Mouse (Mus musculus): ENCODE data around the gene Zfp984. TPM values are rescaled to one million over a fixed set of nuclear protein-coding genes. Genes with fewer than 3 reads are reported as not detected.
"Not testable (repeated sequence)": the region's sequence is repeated elsewhere in the genome, so short reads cannot be mapped to it uniquely, and the experiment has no call there.

Gene Zfp984
- polyA plus RNA-seq (2015; fragmentation: Nextera tagmentation; extraction: Ambion mirVana) = 8.6 and 9.3 TPM in 2 replicates

DNA sequence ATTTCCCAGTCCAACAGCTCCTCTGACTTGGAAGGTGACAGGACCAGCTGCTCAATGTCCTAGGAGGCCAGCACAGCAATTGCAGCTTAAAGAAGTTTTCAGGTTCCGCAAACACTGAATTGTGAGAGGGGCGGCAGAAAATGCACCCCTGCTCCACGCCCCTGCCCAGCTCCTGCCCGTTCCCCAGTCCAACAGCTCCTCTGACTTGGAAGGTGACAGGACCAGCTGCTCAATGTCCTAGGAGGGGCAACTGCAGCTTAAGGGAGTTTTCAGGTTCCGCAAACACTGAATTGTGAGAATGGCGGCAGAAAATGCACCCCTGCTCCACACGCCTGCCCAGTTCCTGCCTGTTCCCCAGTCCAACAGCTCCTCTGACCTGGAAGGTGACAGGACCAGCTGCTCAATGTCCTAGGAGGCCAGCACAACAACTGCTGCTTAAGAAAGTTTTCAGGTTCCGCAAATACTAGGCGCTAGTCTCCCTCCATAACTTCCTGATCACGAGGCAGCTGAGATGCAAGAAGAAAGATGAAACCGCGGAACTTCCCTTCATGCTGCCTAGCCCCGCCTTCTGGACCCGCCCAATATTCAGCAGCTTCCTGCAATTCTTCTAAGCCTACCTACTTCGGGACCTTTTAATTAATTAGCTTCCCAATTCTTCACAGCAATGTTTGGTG, at the start of gene Zfp984:
TSS of gene Zfp984 (minus strand) at position 497 of the 674 bp plus-strand sequence.
- ATAC-seq (ENCODE audit: insufficient read depth, low FRiP score, low read depth) = peak; percentile 80
- not testable (repeated sequence) for H3K27me3 ChIP-seq (replicated peaks)

DNA sequence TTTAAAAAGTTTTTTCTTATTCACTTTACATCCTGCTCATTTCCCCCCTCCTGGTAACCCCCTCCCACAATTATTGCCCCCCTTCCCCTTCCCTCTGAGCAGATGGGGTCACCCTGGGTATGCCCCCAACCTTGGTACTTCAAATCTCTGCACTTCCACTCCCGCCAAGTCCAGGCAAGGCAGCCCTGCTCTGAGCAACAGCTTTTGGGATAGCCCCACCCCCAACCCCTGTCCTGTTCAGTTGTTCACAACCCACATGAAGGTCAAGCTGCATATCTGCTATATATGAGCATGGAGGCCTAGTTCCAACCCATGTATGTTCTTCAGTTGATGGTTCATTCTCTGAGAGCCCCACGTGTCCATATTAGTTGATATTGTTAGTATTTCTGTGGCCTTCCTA, 41.2 kb upstream of the Zfp984 start:
- Histone ChIP-seq H3K9ac (no peak overlapping the region), H3K27me3 (replicated peaks) (no peaks in the 10 kb centered on the region), H3K36me3 (no peaks in the 10 kb centered on the region), H3K4me1 (peaks cover 8% of the 10 kb centered on the region; the same call in 1 of the 2 replicates), H3K9me3 (no peaks in the 10 kb centered on the region), H3K4me2 (no peak overlapping the region), H3K27ac (no peak overlapping the region), H3K4me3 (replicated peaks) (no peak overlapping the region)
- no peak for ATAC-seq (ENCODE audit: insufficient read depth, low FRiP score, low read depth)
- WGBS = 80% methylated on average over 2 of the region's 2 CpGs

More for the DNA sequence above, at the start of gene Zfp984:
- peak within 1 kb of the TSS; percentile 64 for H3K27ac ChIP-seq
- not testable (repeated sequence) for H3K4me1 ChIP-seq, H3K36me3 ChIP-seq, H3K9me3 ChIP-seq
- 16% methylated on average over 15 of the region's 15 CpGs for WGBS
- H3K9ac ChIP-seq = peak within 1 kb of the TSS; percentile 39; the same call in 1 of the 2 replicates
- H3K4me2 ChIP-seq = peak within 1 kb of the TSS; percentile 69
- H3K4me3 ChIP-seq (replicated peaks) = peak within 1 kb of the TSS; percentile 55

DNA sequence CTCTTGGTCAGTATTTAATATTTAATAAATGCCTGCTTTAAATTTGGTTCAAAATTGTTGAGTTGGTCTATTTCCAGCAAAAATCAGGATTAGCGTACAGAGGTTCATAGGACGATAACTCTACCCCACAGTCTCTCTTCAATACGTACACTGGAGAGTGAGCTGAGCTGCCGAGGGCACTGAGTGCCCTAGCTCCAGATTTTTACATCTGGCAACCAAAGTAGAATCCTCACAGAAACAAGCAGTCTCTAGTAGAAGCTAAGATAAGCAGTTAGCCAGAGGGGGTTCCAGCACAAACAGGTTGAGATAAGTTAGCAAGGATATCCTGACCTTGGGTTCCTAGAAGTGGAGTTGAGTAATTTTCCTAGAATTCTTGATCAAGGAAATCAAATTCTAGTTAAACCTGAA, 39.0 kb upstream of the Zfp984 start:
- no peaks in the 10 kb centered on the region for H3K27me3 ChIP-seq (replicated peaks)
- peaks cover 13% of the 10 kb centered on the region for H3K36me3 ChIP-seq
- WGBS = 5% methylated on average over 4 of the region's 4 CpGs
- H3K4me2 ChIP-seq = peak overlapping the region; percentile 64
- peaks cover 8% of the 10 kb centered on the region; the same call in 1 of the 2 replicates for H3K4me1 ChIP-seq
- peak; percentile 63 for ATAC-seq (ENCODE audit: insufficient read depth, low FRiP score, low read depth)
- H3K9me3 ChIP-seq = no peaks in the 10 kb centered on the region
- H3K27ac ChIP-seq = 0 out of 2 replicates have a peak overlapping the region, but pooled peaks have one; percentile 28
- H3K4me3 ChIP-seq (replicated peaks) = peak overlapping the region; percentile 80
- peak overlapping the region; percentile 26; the same call in 1 of the 2 replicates for H3K9ac ChIP-seq

DNA sequence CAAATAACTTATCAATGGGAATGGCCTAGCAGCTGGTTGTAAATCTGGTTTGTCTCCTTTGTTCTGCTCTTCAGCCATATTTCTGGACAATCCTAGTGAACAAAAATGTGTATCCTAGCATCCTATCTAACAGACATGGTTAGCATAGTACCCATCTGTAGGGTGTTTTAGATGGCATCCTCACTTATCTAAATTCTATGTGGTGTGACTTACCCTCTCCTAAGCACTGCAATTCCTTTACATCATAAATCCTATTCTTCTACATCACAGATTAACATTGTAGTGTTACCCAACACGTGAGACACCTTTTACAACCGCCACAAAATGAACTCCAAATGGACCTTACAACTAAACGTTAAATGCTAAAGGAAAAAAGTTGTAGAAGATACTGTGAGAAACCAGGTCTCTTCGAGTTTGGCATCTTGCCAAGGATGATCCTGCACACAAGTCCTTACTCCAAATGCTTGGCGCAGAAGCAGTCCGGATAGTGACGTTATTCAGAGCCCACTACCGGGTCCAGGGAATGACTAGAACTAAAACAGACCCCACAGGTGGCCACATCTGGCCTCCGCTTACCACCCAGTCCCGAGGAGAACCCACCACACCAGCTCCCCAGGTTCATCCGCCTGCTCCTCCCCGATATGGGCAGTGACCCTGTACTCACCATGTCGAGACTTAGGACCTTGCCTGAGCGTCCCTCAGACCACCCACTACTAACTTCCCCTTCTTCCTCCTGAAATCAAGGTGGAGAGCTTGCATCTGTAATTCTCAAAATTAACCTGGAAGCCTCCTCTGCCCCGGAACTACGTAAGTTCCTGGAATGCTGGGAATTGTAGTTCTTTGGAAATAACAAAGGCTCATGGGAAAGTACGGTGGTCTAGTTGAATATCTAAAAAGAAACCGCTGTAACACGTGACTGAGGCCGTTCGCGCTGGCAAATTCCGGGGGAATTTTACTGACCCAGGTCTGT, 38.3 kb upstream of the Zfp984 start, which contains the start of gene Zfp933:
TSS of gene Zfp933 (minus strand) at position 753 of the 970 bp plus-strand sequence.
- Histone ChIP-seq H3K4me3 (replicated peaks) (peak within 1 kb of the TSS; percentile 80), H3K27ac (0 out of 2 replicates have a peak within 1 kb of the TSS, but pooled peaks have one; percentile 28), H3K9ac (peak within 1 kb of the TSS; percentile 53), H3K27me3 (replicated peaks) (no peaks in the 10 kb centered on the region), H3K4me2 (peak within 1 kb of the TSS; percentile 64), H3K4me1 (peaks cover 8% of the 10 kb centered on the region; the same call in 1 of the 2 replicates), H3K9me3 (no peaks in the 10 kb centered on the region), H3K36me3 (peaks cover 19% of the 10 kb centered on the region)
- peak; percentile 87 for ATAC-seq (ENCODE audit: insufficient read depth, low FRiP score, low read depth)
- 2% methylated on average over 23 of the region's 23 CpGs for WGBS

DNA sequence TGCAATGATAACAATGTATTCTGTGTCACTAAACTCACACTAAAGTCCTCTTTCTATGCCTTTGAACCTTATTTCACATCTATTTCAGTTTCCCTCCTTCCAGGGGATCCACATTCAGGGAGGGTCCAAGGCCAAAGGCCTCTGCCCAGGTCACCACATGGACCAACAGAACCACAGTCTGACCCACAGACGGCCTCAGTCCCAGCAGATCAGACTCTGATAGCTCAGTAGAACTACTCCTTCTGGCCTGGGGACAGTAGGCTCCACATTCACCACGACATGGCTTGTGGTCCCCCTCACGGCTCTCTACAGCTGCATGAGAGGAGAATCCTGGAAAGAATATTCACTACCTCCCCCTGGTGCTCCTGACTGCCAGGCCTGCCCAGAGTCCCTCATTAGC, 33.3 kb upstream of the Zfp984 start:
- H3K27me3 ChIP-seq (replicated peaks) = no peaks in the 10 kb centered on the region
- 92% methylated on average over 3 of the region's 3 CpGs for WGBS

DNA sequence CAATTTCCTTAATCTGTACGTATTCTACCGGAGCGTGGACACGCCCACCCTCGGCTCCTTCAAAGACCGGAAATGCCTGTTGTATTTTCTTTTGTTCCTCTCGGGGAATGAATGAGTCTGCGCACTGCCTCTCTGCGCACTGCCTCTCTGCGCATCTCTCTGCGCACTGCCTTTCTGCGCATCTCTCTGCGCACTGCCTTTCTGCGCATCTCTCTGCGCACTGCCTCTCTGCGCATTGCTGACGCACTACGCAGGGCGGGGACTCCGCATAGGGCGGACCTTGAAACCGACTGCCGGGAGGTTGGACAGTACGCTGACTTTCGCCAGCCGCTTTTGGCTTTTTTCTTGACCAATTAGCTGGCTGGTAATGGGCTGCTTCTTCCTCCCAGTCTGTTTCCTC, 29.7 kb upstream of the Zfp984 start:
- peaks cover 31% of the 10 kb centered on the region for H3K36me3 ChIP-seq
- 96% methylated on average over 20 of the region's 26 CpGs for WGBS
- H3K4me1 ChIP-seq; H3K27ac ChIP-seq; H3K9ac ChIP-seq; H3K27me3 ChIP-seq (replicated peaks); H3K4me2 ChIP-seq; ATAC-seq (ENCODE audit: insufficient read depth, low FRiP score, low read depth); H3K9me3 ChIP-seq; H3K4me3 ChIP-seq (replicated peaks): not testable (repeated sequence)

More for the DNA sequence above, 33.3 kb upstream of the Zfp984 start:
- Histone ChIP-seq H3K9me3 (no peaks in the 10 kb centered on the region), H3K4me3 (replicated peaks) (no peak overlapping the region), H3K4me2 (no peak overlapping the region), H3K4me1 (peaks cover 3% of the 10 kb centered on the region; the same call in 1 of the 2 replicates), H3K27ac (no peak overlapping the region), H3K36me3 (peaks cover 37% of the 10 kb centered on the region), H3K9ac (no peak overlapping the region)
- no peak for ATAC-seq (ENCODE audit: insufficient read depth, low FRiP score, low read depth)

GRCm38 (mm10) chr4:147824389-147824788, 14.8 kb upstream of the Zfp984 start:
- Histone ChIP-seq H3K4me1 (no peaks in the 10 kb centered on the region), H3K4me3 (replicated peaks) (no peak overlapping the region), H3K36me3 (peaks cover 35% of the 10 kb centered on the region), H3K9ac (no peak overlapping the region), H3K27ac (no peak overlapping the region), H3K9me3 (peaks cover 30% of the 10 kb centered on the region), H3K27me3 (replicated peaks) (no peaks in the 10 kb centered on the region), H3K4me2 (no peak overlapping the region)
- ATAC-seq (ENCODE audit: insufficient read depth, low FRiP score, low read depth) = no peak
- 91% methylated on average over 4 of the region's 4 CpGs for WGBS

DNA sequence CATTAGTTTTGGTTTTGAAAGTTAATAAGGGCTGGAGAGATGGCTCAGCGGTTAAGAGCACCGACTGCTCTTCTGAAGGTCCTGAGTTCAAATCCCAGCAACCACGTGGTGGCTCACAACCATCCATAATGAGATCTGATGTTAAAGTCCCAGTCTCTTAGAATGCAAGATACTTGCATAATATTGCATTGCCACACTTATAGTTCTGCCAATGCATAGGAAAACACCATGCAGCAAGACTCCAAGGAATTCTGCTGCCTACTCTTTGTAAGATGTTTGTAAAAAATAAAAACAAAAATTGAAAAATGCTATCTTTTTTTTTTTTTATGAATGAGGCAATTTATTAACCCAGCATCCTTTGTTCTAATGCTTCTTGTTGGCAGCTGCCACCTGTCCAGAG, 11.8 kb upstream of the Zfp984 start:
- H3K4me1 ChIP-seq; H3K27me3 ChIP-seq (replicated peaks); H3K4me2 ChIP-seq; H3K4me3 ChIP-seq (replicated peaks); ATAC-seq (ENCODE audit: insufficient read depth, low FRiP score, low read depth); H3K27ac ChIP-seq; H3K9ac ChIP-seq: not testable (repeated sequence)
- H3K9me3 ChIP-seq = peaks cover 29% of the 10 kb centered on the region
- peaks cover 13% of the 10 kb centered on the region for H3K36me3 ChIP-seq
- 93% methylated on average over 3 of the region's 3 CpGs for WGBS

GRCm38 (mm10) chr4:147819659-147820058, 10.1 kb upstream of the Zfp984 start:
- H3K4me1 ChIP-seq; H3K4me3 ChIP-seq (replicated peaks); H3K27ac ChIP-seq; H3K4me2 ChIP-seq; H3K9ac ChIP-seq; ATAC-seq (ENCODE audit: insufficient read depth, low FRiP score, low read depth); H3K27me3 ChIP-seq (replicated peaks); H3K36me3 ChIP-seq: not testable (repeated sequence)
- H3K9me3 ChIP-seq = 0 out of 2 replicates have a peak, but pooled peaks cover 16% of the 10 kb centered on the region
- WGBS = 78% methylated on average over 7 of the region's 7 CpGs

DNA sequence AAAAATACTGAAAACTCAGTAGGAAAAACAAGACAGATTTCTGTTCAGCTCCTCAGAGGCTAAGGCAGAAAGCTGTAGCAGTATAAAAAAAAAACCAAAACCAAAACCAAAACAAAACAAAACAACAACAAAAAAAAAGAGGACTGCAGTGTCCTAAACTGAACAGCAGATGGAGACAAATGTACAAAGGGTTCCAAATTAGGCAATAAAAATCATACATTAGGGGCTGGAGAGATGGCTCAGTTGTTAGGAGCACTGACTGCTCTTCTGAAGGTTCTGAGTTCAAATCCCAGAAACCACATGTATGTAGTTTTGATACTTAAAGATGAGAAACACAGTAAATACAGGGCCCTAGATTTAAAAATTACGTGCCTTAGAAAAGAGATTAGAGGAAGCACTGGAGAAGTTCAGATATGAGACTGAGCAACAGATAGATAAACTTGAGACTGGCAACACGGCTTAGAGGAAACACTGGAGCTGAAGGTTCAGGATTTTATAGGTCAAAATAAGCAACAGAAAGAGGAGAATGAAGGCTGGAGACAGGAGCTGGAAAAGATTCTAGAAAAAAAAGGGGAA, 5.1 kb upstream of the Zfp984 start:
- Histone ChIP-seq H3K4me2 (no peak overlapping the region), H3K9me3 (no peaks in the 10 kb centered on the region), H3K4me1 (no peaks in the 10 kb centered on the region), H3K27me3 (replicated peaks) (no peaks in the 10 kb centered on the region), H3K4me3 (replicated peaks) (no peak overlapping the region), H3K27ac (no peak overlapping the region), H3K36me3 (no peaks in the 10 kb centered on the region), H3K9ac (no peak overlapping the region)
- no peak for ATAC-seq (ENCODE audit: insufficient read depth, low FRiP score, low read depth)
- WGBS = 78% methylated on average over 2 of the region's 2 CpGs

DNA sequence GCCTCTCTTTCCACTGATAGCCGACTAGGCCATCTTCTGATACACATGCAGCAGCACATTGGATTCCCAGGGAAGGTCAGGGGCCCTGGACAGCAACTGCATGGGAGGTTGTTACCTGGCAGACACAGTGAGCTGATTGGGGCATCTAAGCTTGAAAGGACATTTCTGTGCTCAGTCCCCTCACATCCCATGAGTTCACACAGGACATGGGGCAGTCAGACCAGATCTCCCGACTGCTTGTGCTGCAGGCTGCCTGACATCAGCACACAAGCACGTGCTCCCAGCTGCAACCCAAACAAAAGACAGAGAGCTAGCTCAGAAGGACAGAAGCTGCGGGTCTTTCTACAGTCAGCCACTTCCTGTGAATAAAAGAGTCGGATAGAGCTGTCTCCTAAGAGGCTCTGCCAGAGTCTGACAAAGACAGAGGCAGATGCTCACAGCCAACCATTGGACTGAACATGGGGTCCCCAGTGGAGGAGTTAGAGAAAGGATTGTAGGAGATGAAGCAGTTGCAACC, 3.7 kb upstream of the Zfp984 start:
- Histone ChIP-seq H3K4me3 (replicated peaks) (no peak overlapping the region), H3K9me3 (no peaks in the 10 kb centered on the region), H3K4me2 (no peak overlapping the region), H3K9ac (no peak overlapping the region), H3K27me3 (replicated peaks) (no peaks in the 10 kb centered on the region), H3K27ac (no peak overlapping the region), H3K4me1 (no peaks in the 10 kb centered on the region), H3K36me3 (no peaks in the 10 kb centered on the region)
- ATAC-seq (ENCODE audit: insufficient read depth, low FRiP score, low read depth) = no peak
- WGBS = 45% methylated on average over 5 of the region's 5 CpGs

All from stomach, embryonic 15.5 days (tissue).